ENCODE assay signal across 10 mouse cellular contexts in the genomic region with DNA sequence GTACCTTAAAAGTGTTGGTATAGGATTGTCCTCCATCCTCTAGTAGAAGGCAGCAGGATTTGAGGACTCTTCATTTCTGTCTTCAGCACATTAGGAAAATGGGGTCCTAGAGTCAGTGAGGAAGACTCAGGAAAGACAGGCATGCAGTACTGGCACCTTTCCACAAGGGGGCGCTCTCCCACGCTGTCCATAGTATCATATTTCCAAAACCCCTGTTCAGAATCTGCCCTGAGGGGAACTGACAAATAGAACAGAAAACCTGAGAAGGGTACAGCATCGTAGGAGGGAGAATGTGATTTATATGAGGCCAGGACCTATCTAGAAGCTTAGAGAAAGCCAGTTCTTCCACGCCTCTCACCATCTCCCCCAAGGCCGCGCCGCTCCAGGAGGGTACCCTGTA. TPM values are rescaled to one million over a fixed set of nuclear protein-coding genes. Genes with fewer than 3 reads are reported as not detected.
DNase-seq lines count a peak whose midpoint lies in the region; ATAC-seq lines count a peak whose summit lies in the region.
"Had no signal": no experiment of that assay in that cellular context is flagged by ENCODE, and none has a peak within 500 bp of the region (broad histone marks: within the 10 kb centered on the region; RNA-seq: fewer than 3 reads in every experiment).

No protein-coding gene starts in this region.

- peaks cover 10% of the 10 kb centered on the region; the same call in 1 of the 2 replicates for H3K4me1 ChIP-seq in midbrain, embryonic 10.5 days
- no peaks in the 10 kb centered on the region for H3K4me1 ChIP-seq in midbrain, embryonic 14.5 days (ENCODE audit: control insufficient read depth, insufficient read depth, low read length)
- H3K4me1 ChIP-seq in embryonic facial prominence, embryonic 10.5 days = peaks cover 5% of the 10 kb centered on the region; the same call in 1 of the 2 replicates

- ATAC-seq in midbrain, embryonic 14.5 days (ENCODE audit: low FRiP score, low TSS enrichment) = no peak

- H3K4me2 ChIP-seq in midbrain, embryonic 14.5 days (ENCODE audit: low read length) = no peak overlapping the region
- H3K4me2 ChIP-seq: embryonic facial prominence, embryonic 15.5 days had no signal

- WGBS in midbrain, embryonic 10.5 days = 65% methylated on average over 7 of the region's 7 CpGs
- 61% methylated on average over 7 of the region's 7 CpGs for WGBS in midbrain, embryonic 14.5 days
- WGBS in embryonic facial prominence, embryonic 10.5 days = 60% methylated on average over 7 of the region's 7 CpGs

- H3K36me3 ChIP-seq in midbrain, embryonic 10.5 days = no peaks in the 10 kb centered on the region
- no peaks in the 10 kb centered on the region for H3K36me3 ChIP-seq in midbrain, embryonic 14.5 days (ENCODE audit: control insufficient read depth, insufficient read depth, low read length)
- no peaks in the 10 kb centered on the region for H3K36me3 ChIP-seq in embryonic facial prominence, embryonic 10.5 days (replicated peaks)
- H3K36me3 ChIP-seq: embryonic facial prominence, embryonic 15.5 days had no signal

- DNase-seq in cerebellum, postnatal 14 days = peak; percentile 23 to 41
- no peak for DNase-seq in cerebellum, adult 9-11 months
- DNase-seq in midbrain, embryonic 10.5 days (ENCODE audit: low spot score) = peak; percentile 34
- DNase-seq in midbrain, embryonic 14.5 days = no peak
- peak; percentile 57 for DNase-seq in embryonic facial prominence, embryonic 10.5 days (ENCODE audit: low spot score)
- DNase-seq in thymus, postnatal 14 days = peak; percentile 32
- no peak for DNase-seq in right cerebral cortex, postnatal 14 days
- no peak for DNase-seq in gastrocnemius, adult 18-20 months (ENCODE audit: low spot score)

- H3K27me3 ChIP-seq in midbrain, embryonic 10.5 days (ENCODE audit: low read depth, poor library complexity, severe bottlenecking) = peaks cover 71% of the 10 kb centered on the region
- H3K27me3 ChIP-seq in midbrain, embryonic 14.5 days (ENCODE audit: control insufficient read depth, insufficient read depth, low read length) = no peaks in the 10 kb centered on the region; the same call in 1 of the 2 replicates
- H3K27me3 ChIP-seq in embryonic facial prominence, embryonic 10.5 days (replicated peaks; ENCODE audit: low read depth, poor library complexity, severe bottlenecking) = peaks cover 55% of the 10 kb centered on the region

- no peak overlapping the region for H3K9ac ChIP-seq in midbrain, embryonic 14.5 days (replicated peaks; ENCODE audit: low read length)
- H3K9ac ChIP-seq: embryonic facial prominence, embryonic 15.5 days had no signal

- no peak overlapping the region for H3K27ac ChIP-seq in midbrain, embryonic 10.5 days (replicated peaks)
- no peak overlapping the region for H3K27ac ChIP-seq in midbrain, embryonic 14.5 days (replicated peaks; ENCODE audit: low read depth, low read length)
- no peak overlapping the region for H3K27ac ChIP-seq in embryonic facial prominence, embryonic 10.5 days (replicated peaks)
- H3K27ac ChIP-seq: embryonic facial prominence, embryonic 15.5 days had no signal

- H3K4me3 ChIP-seq in midbrain, embryonic 10.5 days = no peak overlapping the region
- no peak overlapping the region for H3K4me3 ChIP-seq in midbrain, embryonic 14.5 days (replicated peaks; ENCODE audit: low read depth, low read length)
- H3K4me3 ChIP-seq in embryonic facial prominence, embryonic 10.5 days = no peak overlapping the region
- H3K4me3 ChIP-seq: embryonic facial prominence, embryonic 15.5 days had no signal

- H3K9me3 ChIP-seq in midbrain, embryonic 10.5 days (replicated peaks) = no peaks in the 10 kb centered on the region
- no peaks in the 10 kb centered on the region for H3K9me3 ChIP-seq in midbrain, embryonic 14.5 days (ENCODE audit: control insufficient read depth, low read length)
- no peaks in the 10 kb centered on the region for H3K9me3 ChIP-seq in embryonic facial prominence, embryonic 10.5 days
- H3K9me3 ChIP-seq: embryonic facial prominence, embryonic 15.5 days had no signal

RNA-seq across cellular contexts. Expression of a gene that starts 24.3 kb away (rescaled TPM):
- 0.11 and 0.22 TPM in 2 replicates for polyA plus RNA-seq in midbrain, embryonic 10.5 days (2016; fragmentation: Nextera tagmentation; extraction: Ambion mirVana)
- not detected in 2 replicates for polyA plus RNA-seq in midbrain, embryonic 14.5 days (2014; fragmentation: Nextera tagmentation; extraction: Ambion mirVana)
- 3.1 and 3.3 TPM in 2 replicates for polyA plus RNA-seq in embryonic facial prominence, embryonic 10.5 days (2016; fragmentation: Nextera tagmentation; extraction: Ambion mirVana)
- total RNA-seq in gastrocnemius, adult 18-20 months (2021) = not detected
- polyA plus RNA-seq: lung, embryonic 16.5 days had no signal

Comparison
In these comparisons a context has a peak if more than half of its experiments do, and no peak if none do; other contexts are left out.
1. DNase-seq: peak in cerebellum, postnatal 14 days (2 of 2), midbrain, embryonic 10.5 days (single experiment), embryonic facial prominence, embryonic 10.5 days (single experiment) and thymus, postnatal 14 days (single experiment); none in cerebellum, adult 9-11 months (single experiment), midbrain, embryonic 14.5 days (single experiment), right cerebral cortex, postnatal 14 days (single experiment) and gastrocnemius, adult 18-20 months (single experiment).